Mouse (Mus musculus): ENCODE data around the gene Fto.

The Fto gene

GRCm38 (mm10) chr8:91312835-91313832 is at the start of gene Fto, which contains the start of gene Rpgrip1l:
TSS of gene Fto (plus strand) at chr8:91313525.
TSS of gene Rpgrip1l (minus strand) at chr8:91313262.
- DNase-seq (ENCODE audit: extremely low read depth, low read depth), result peak; percentile 99

GRCm38 (mm10) chr8:91263939-91264338 is 49.4 kb upstream of the Fto start:
- DNase-seq (ENCODE audit: extremely low read depth, low read depth), result no peak

GRCm38 (mm10) chr8:91264564-91264963 is 48.8 kb upstream of the Fto start:
- no peak for DNase-seq (ENCODE audit: extremely low read depth, low read depth)

GRCm38 (mm10) chr8:91269374-91269958 is 43.9 kb upstream of the Fto start:
- DNase-seq (ENCODE audit: extremely low read depth, low read depth), result no peak

- no peak for DNase-seq (ENCODE audit: extremely low read depth, low read depth)
These were observed 39.8 kb upstream of the Fto start for GRCm38 (mm10) chr8:91273493-91273892.

- DNase-seq (ENCODE audit: extremely low read depth, low read depth), result peak; percentile 2
These were observed 37.0 kb upstream of the Fto start for GRCm38 (mm10) chr8:91276337-91276736.

- no peak for DNase-seq (ENCODE audit: extremely low read depth, low read depth)
These were observed 35.3 kb upstream of the Fto start for GRCm38 (mm10) chr8:91278060-91278459.

GRCm38 (mm10) chr8:91280467-91281212 is 32.7 kb upstream of the Fto start:
- DNase-seq (ENCODE audit: extremely low read depth, low read depth), result no peak

GRCm38 (mm10) chr8:91281545-91281944 is 31.8 kb upstream of the Fto start:
- DNase-seq (ENCODE audit: extremely low read depth, low read depth), result no peak

GRCm38 (mm10) chr8:91282655-91283054 is 30.7 kb upstream of the Fto start:
- no peak for DNase-seq (ENCODE audit: extremely low read depth, low read depth)

GRCm38 (mm10) chr8:91283815-91284214 is 29.5 kb upstream of the Fto start:
- no peak for DNase-seq (ENCODE audit: extremely low read depth, low read depth)

GRCm38 (mm10) chr8:91286237-91286636 is 27.1 kb upstream of the Fto start:
- no peak for DNase-seq (ENCODE audit: extremely low read depth, low read depth)

- DNase-seq (ENCODE audit: extremely low read depth, low read depth), result no peak
These were observed 22.7 kb upstream of the Fto start for GRCm38 (mm10) chr8:91290576-91290975.

GRCm38 (mm10) chr8:91295786-91296185 is 17.5 kb upstream of the Fto start:
- DNase-seq (ENCODE audit: extremely low read depth, low read depth), result no peak

GRCm38 (mm10) chr8:91298672-91299071 is 14.7 kb upstream of the Fto start:
- no peak for DNase-seq (ENCODE audit: extremely low read depth, low read depth)

GRCm38 (mm10) chr8:91304481-91305386 is 8.6 kb upstream of the Fto start:
- DNase-seq (ENCODE audit: extremely low read depth, low read depth), result no peak

- peak; percentile 62 for DNase-seq (ENCODE audit: extremely low read depth, low read depth)
These were observed 983 bp upstream of the Fto start for GRCm38 (mm10) chr8:91312342-91312741.

- peak; percentile 16 for DNase-seq (ENCODE audit: extremely low read depth, low read depth)
These were observed 4.4 kb downstream of the Fto start for GRCm38 (mm10) chr8:91317567-91318227.

GRCm38 (mm10) chr8:91318938-91319729 is 5.8 kb downstream of the Fto start:
- no peak for DNase-seq (ENCODE audit: extremely low read depth, low read depth)
